Mouse (Mus musculus) liver, postnatal 0 days (tissue): ENCODE data around the gene Rcan1.

ENCODE experiments used
- CTCF ChIP-seq: sonication (generic); IDR thresholded peaks from 2 replicates; pipeline ENCODE4 v1.5.1; 2016; ENCODE audit warnings: antibody characterized with exemption, low read depth
- EP300 ChIP-seq: IDR thresholded peaks from 2 replicates; pipeline ENCODE4 v1.6.1; 2016; ENCODE audit warnings: antibody characterized with exemption, low read depth, mild to moderate bottlenecking

DNA sequence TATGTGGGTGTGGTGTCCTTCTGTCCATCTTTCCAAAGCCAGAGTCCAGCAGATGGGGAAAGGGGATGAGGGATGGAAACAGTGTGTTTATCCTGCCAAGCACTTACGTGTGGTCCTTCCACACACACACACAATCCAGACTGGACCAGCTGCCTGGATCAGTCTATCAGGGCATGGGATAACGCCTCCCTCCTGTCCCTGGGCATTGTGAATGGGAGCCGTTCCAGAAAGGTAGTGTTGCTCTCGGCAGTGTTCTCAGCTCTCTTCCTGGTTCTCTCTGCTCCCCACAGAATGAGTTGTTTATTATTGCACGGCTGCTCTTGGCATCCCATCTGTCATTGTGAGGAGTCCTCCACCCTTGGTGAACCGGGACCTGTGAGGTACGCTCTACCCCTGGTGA lies 110.0 kb downstream of the Rcan1 start:
- no peak for TF ChIP-seq CTCF
- no peak for TF ChIP-seq EP300
